Mouse (Mus musculus): ENCODE data around the gene H2afy.
"Not testable (repeated sequence)": the region's sequence is repeated elsewhere in the genome, so short reads cannot be mapped to it uniquely, and the experiment has no call there.

The H2afy gene

GRCm38 (mm10) chr13:56073186-56073585, 63.0 kb downstream of the H2afy start:
- DNase-seq (ENCODE audit: low read depth, low spot score), result no peak

- DNase-seq (ENCODE audit: low read depth, low spot score), result no peak
Observed at GRCm38 (mm10) chr13:56072268-56072607, 63.9 kb downstream of the H2afy start.

GRCm38 (mm10) chr13:56071586-56072267, 64.4 kb downstream of the H2afy start:
- DNase-seq (ENCODE audit: low read depth, low spot score), result no peak

- no peak for DNase-seq (ENCODE audit: low read depth, low spot score)
Observed at GRCm38 (mm10) chr13:56069643-56070042, 66.5 kb downstream of the H2afy start.

- no peak for DNase-seq (ENCODE audit: low read depth, low spot score)
Observed at GRCm38 (mm10) chr13:56068517-56068916, 67.6 kb downstream of the H2afy start.

- DNase-seq (ENCODE audit: low read depth, low spot score), result no peak
Observed at GRCm38 (mm10) chr13:56066904-56067303, 69.3 kb downstream of the H2afy start.

GRCm38 (mm10) chr13:56066152-56066551, 70.0 kb downstream of the H2afy start:
- DNase-seq (ENCODE audit: low read depth, low spot score), result no peak

GRCm38 (mm10) chr13:56057761-56058160, 78.4 kb downstream of the H2afy start:
- no peak for DNase-seq (ENCODE audit: low read depth, low spot score)

GRCm38 (mm10) chr13:56055720-56056119, 80.4 kb downstream of the H2afy start:
- DNase-seq (ENCODE audit: low read depth, low spot score), result no peak

- no peak for DNase-seq (ENCODE audit: low read depth, low spot score)
Observed at GRCm38 (mm10) chr13:56054089-56054488, 82.1 kb downstream of the H2afy start.

- DNase-seq (ENCODE audit: low read depth, low spot score), result no peak
Observed at GRCm38 (mm10) chr13:56052781-56053180, 83.4 kb downstream of the H2afy start.

GRCm38 (mm10) chr13:56050246-56050645, 85.9 kb downstream of the H2afy start:
- no peak for DNase-seq (ENCODE audit: low read depth, low spot score)

- DNase-seq (ENCODE audit: low read depth, low spot score), result no peak
Observed at GRCm38 (mm10) chr13:56042221-56042620, 93.9 kb downstream of the H2afy start.

GRCm38 (mm10) chr13:56040621-56041020, 95.5 kb downstream of the H2afy start:
- no peak for DNase-seq (ENCODE audit: low read depth, low spot score)

GRCm38 (mm10) chr13:56039610-56040371, 96.4 kb downstream of the H2afy start:
- no peak for DNase-seq (ENCODE audit: low read depth, low spot score)

GRCm38 (mm10) chr13:56029006-56029405, 107.2 kb downstream of the H2afy start:
- DNase-seq (ENCODE audit: low read depth, low spot score), result no peak

GRCm38 (mm10) chr13:56027996-56028395, 108.2 kb downstream of the H2afy start:
- DNase-seq (ENCODE audit: low read depth, low spot score), result not testable (repeated sequence)

GRCm38 (mm10) chr13:56026623-56027022, 109.5 kb downstream of the H2afy start:
- DNase-seq (ENCODE audit: low read depth, low spot score), result no peak

- no peak for DNase-seq (ENCODE audit: low read depth, low spot score)
Observed at GRCm38 (mm10) chr13:56026026-56026425, 110.1 kb downstream of the H2afy start.

- DNase-seq (ENCODE audit: low read depth, low spot score), result no peak
Observed at GRCm38 (mm10) chr13:56025027-56025410, 111.1 kb downstream of the H2afy start.

- DNase-seq (ENCODE audit: low read depth, low spot score), result no peak
Observed at GRCm38 (mm10) chr13:56024410-56025026, 111.6 kb downstream of the H2afy start.
